Comparison of ENCODE assay signal across 8 mouse cellular contexts in the genomic region with DNA sequence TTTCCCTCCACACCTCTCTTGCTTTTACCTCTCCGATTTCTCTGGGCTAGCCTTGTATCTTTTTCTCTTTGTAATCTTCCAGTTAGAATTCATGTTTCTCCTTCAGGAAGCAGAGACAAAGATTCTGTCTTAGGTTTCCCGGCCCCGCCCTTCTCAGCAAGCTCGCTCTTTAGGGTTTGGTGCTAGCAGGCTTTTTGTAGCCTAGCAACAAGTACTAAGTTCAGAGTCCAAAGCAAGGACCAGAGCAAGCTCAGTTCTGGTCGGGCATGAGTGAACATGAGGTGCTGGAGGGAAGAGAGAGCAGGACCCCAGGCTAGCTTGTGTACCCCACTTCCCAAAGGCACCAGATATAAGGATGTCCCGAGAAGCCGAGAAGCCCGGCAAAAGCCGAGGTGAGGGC.
DNase-seq lines count a peak whose midpoint lies in the region; ATAC-seq and TF ChIP-seq lines count a peak whose summit lies in the region.

No protein-coding gene starts in this region.

- no peak overlapping the region; the same call in 1 of the 2 replicates for H3K9ac ChIP-seq in kidney, postnatal 0 days (ENCODE audit: low read depth, low read length)
- H3K9ac ChIP-seq in neural tube, embryonic 12.5 days: peak overlapping the region; percentile 60

- peak overlapping the region; percentile 60 for H3K4me2 ChIP-seq in kidney, postnatal 0 days (ENCODE audit: low read length)
- H3K4me2 ChIP-seq in neural tube, embryonic 12.5 days (replicated peaks): peak overlapping the region; percentile 68

- TF ChIP-seq POLR2A in lung, adult 2 months (IDR thresholded peaks at IDR 0.05; ENCODE audit: borderline replicate concordance, extremely low read depth, low read depth, low read length): no peak

- H3K36me3 ChIP-seq in forebrain, embryonic 10.5 days (replicated peaks): no peaks in the 10 kb centered on the region
- H3K36me3 ChIP-seq in kidney, postnatal 0 days (ENCODE audit: insufficient read depth, low read length): no peaks in the 10 kb centered on the region
- no peaks in the 10 kb centered on the region for H3K36me3 ChIP-seq in neural tube, embryonic 12.5 days

- WGBS in lung, adult 2 months: 8% methylated on average over 9 of the region's 9 CpGs
- 6% methylated on average over 9 of the region's 9 CpGs for WGBS in forebrain, embryonic 10.5 days
- WGBS in kidney, postnatal 0 days: 5% methylated on average over 9 of the region's 9 CpGs
- 14% methylated on average over 9 of the region's 9 CpGs for WGBS in neural tube, embryonic 12.5 days

- H3K27ac ChIP-seq in forebrain, embryonic 10.5 days: peak overlapping the region; percentile 90
- H3K27ac ChIP-seq in kidney, postnatal 0 days: no peak overlapping the region
- H3K27ac ChIP-seq in neural tube, embryonic 12.5 days: no peak overlapping the region

- peak overlapping the region; percentile 35 for H3K4me3 ChIP-seq in lung, adult 2 months (replicated peaks; ENCODE audit: extremely low read depth, low read depth, low read length)
- peak overlapping the region; percentile 60 for H3K4me3 ChIP-seq in forebrain, embryonic 10.5 days
- peak overlapping the region; percentile 39 for H3K4me3 ChIP-seq in kidney, postnatal 0 days (replicated peaks; ENCODE audit: low read depth, low read length)
- H3K4me3 ChIP-seq in neural tube, embryonic 12.5 days: peak overlapping the region; percentile 37

- H3K9me3 ChIP-seq in forebrain, embryonic 10.5 days: peaks cover 2% of the 10 kb centered on the region; the same call in 1 of the 2 replicates
- no peaks in the 10 kb centered on the region for H3K9me3 ChIP-seq in kidney, postnatal 0 days (replicated peaks; ENCODE audit: low read length)
- H3K9me3 ChIP-seq in neural tube, embryonic 12.5 days: 0 out of 2 replicates have a peak, but pooled peaks cover 3% of the 10 kb centered on the region

- peaks cover 65% of the 10 kb centered on the region for H3K27me3 ChIP-seq in forebrain, embryonic 10.5 days (ENCODE audit: poor library complexity, severe bottlenecking)
- H3K27me3 ChIP-seq in kidney, postnatal 0 days (ENCODE audit: insufficient read depth, low read length): no peaks in the 10 kb centered on the region
- H3K27me3 ChIP-seq in neural tube, embryonic 12.5 days (replicated peaks): peaks cover 13% of the 10 kb centered on the region; the same call in 1 of the 2 replicates

- TF ChIP-seq CTCF in lung, adult 2 months (IDR thresholded peaks at IDR 0.05; ENCODE audit: insufficient read depth, low read length): no peak
- no peak for TF ChIP-seq CTCF in kidney, postnatal 0 days (IDR thresholded peaks at IDR 0.05; ENCODE audit: low read depth)

- 0 out of 2 replicates have a peak, but pooled peaks cover 3% of the 10 kb centered on the region for H3K4me1 ChIP-seq in lung, adult 2 months (ENCODE audit: control insufficient read depth, insufficient read depth, low read length)
- peaks cover 36% of the 10 kb centered on the region for H3K4me1 ChIP-seq in forebrain, embryonic 10.5 days
- H3K4me1 ChIP-seq in kidney, postnatal 0 days (replicated peaks; ENCODE audit: insufficient read depth, low read length): 0 out of 2 replicates have a peak, but pooled peaks cover 4% of the 10 kb centered on the region
- H3K4me1 ChIP-seq in neural tube, embryonic 12.5 days: peaks cover 19% of the 10 kb centered on the region

- no peak for ATAC-seq in kidney, postnatal 0 days (replicated peaks; ENCODE audit: low FRiP score, low read depth)
- no peak for ATAC-seq in neural tube, embryonic 12.5 days (ENCODE audit: low FRiP score, low read depth)

- no peak for DNase-seq in lung, adult 2 months
- DNase-seq in lung, adult 18-20 months: no peak
- peak; percentile 37 for DNase-seq in forebrain, embryonic 10.5 days (ENCODE audit: extremely low spot score, low spot score)
- peak; percentile 48 for DNase-seq in kidney, postnatal 0 days (ENCODE audit: low spot score)
- no peak for DNase-seq in thymus, postnatal 0 days (ENCODE audit: low spot score)
- no peak for DNase-seq in T-cell, adult 2 months (ENCODE audit: low spot score)
- DNase-seq in thymus, postnatal 10 days (ENCODE audit: low spot score in 2 of 2): no peak

Comparison
In these comparisons a context has a peak if more than half of its experiments do, and no peak if none do; other contexts are left out.
1. DNase-seq: peak in forebrain, embryonic 10.5 days (single experiment) and kidney, postnatal 0 days (single experiment); none in lung, adult 2 months (single experiment), lung, adult 18-20 months (0 of 2), thymus, postnatal 0 days (single experiment), T-cell, adult 2 months (single experiment) and thymus, postnatal 10 days (0 of 2).
2. Peak in every context shown above with its lines, with median percentiles within 50 percentile points of each other: H3K4me3 ChIP-seq.